Mouse (Mus musculus) midbrain, embryonic 14.5 days (tissue): ENCODE measurements around the gene U2af1. TPM values are rescaled to one million over a fixed set of nuclear protein-coding genes. Genes with fewer than 3 reads are reported as not detected.

Experiments
- polyA plus RNA-seq: library from polyadenylated mRNA; unstranded; fragments of >200 nt; fragmentation: Nextera tagmentation; extraction: Ambion mirVana; gene quantifications from 2 replicates; pipeline ENCODE4 v1.2.1, GENCODE M21; 2014

U2af1 gene
- polyA plus RNA-seq, 1 experiment from 2014 or later: 124 TPM

Other genes with a start within 250 kb of the U2af1 start
- gene Wdr4, start 138.9 kb downstream of the U2af1 start, polyA plus RNA-seq: 32.2 and 40.3 TPM in 2 replicates
- 419 and 525 TPM in 2 replicates for gene Ndufv3, start 138.8 kb downstream of the U2af1 start, polyA plus RNA-seq
- gene Pknox1, start 94.2 kb downstream of the U2af1 start, polyA plus RNA-seq: 21.1 and 26.0 TPM in 2 replicates
- 4.9 and 5.5 TPM in 2 replicates for gene Cbs, start 21.7 kb downstream of the U2af1 start, polyA plus RNA-seq
- not detected in 2 replicates for gene Cryaa, start 18.9 kb upstream of the U2af1 start, polyA plus RNA-seq
- gene Sik1, start 196.9 kb upstream of the U2af1 start, polyA plus RNA-seq: 15.3 and 19.3 TPM in 2 replicates